Mouse (Mus musculus) left cerebral cortex, postnatal 14 days (tissue): ENCODE results near the gene Apol7e. TPM values are rescaled to one million over a fixed set of nuclear protein-coding genes. Genes with fewer than 3 reads are reported as not detected.
"Not testable (repeated sequence)": the region's sequence is repeated elsewhere in the genome, so short reads cannot be mapped to it uniquely, and the experiment has no call there.

Experiments used
- DNase-seq, 2 experiments: peaks; one replicate each; pipeline ENCODE4 v3.0.0; 2021 to 2022; ENCODE audit warnings: low spot score in 2 of 2, mixed read lengths in 1 of 2
- intact Hi-C: fragments of 180-260 bp; cut with DNase I; formaldehyde crosslinking; loops from one replicate; pipeline ENCODE4 v1.15.1; 2025
- total RNA-seq, 2 experiments: library from RNA; stranded (reverse); gene quantifications; 2 replicates each; pipeline ENCODE4 v1.2.3; 2021

The Apol7e gene
- total RNA-seq, 2 experiments from 2014 or later = 0.30 to 0.31 TPM

DNA sequence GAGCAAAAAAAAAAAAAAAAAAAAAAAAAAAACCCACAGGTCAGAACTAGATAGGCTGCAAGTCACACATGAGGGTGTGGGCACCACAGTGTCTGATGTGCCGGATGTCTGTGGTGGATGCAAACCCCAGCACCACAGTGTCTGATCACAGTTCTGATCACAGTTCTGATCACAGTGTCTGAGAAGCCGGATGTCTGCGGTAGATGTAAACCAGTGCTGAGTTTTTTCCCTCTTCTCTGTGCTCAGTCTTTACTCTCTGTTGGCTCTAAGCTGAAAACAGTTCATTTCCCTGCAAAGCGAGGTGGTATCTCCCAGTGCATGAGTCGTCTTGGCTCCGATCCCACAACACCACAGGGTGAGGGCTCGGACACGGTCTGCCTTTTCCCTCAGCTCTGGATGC is 34.7 kb downstream of the Apol7e start:
- DNase-seq, intact Hi-C loops: not testable (repeated sequence)

DNA sequence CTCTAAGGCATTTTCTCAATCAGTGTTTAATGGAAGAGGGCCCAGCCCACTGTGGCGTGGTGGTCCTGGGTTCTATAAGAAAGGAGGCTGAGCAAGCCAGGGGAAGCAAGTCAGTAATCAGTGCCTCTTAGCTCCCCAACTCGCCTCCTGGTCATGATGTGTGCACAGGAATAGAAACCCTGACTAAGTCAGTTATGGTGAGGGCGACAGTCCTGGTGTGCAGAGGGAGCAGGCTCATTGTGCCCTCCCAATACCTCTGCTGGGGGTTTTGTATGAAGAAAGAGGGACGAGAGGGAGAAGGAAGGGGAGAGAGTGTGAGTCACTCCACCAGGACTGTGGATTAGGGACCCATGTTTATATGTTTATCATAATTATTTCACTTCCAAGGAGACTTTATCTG is 35.2 kb downstream of the Apol7e start:
- DNase-seq, intact Hi-C loops: not testable (repeated sequence)

DNA sequence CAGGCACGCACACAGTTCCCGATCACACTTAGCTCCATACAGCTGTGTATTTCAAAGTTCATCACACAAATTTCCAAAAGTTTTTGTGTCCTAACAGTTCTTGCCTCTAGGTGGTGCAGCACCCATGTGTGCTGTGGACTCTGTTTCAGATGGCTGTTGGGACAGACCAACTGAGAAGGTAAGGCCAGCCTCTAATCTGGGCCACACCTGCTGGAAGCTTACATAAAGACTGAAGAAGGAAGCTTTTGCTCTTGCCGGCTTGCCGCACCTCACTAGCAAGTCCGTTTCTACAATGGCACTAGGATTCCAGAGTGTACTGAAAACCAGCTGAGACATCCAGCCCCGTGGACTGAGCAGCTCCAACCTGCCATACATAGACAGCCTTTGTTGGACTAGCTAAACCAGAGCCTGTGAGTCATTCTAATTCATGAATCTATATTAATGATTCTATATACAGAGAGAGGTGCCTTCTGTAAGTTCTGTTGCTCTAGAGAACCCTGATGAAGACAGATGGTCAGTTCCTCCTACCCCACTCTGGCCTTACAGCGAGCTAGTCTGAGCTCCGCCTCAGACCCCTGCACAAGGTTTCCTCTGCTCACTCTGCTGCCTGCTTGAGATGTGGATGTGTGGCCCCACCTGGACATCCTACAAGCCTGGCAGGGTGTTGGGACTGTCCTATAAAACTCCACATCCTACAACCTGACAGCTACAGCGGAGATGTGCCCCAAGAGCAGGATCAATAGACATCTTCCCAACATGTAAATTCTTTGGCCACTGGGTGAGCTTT is 42.0 kb downstream of the Apol7e start:
- no peak for DNase-seq
- intact Hi-C loops = no loop called here

DNA sequence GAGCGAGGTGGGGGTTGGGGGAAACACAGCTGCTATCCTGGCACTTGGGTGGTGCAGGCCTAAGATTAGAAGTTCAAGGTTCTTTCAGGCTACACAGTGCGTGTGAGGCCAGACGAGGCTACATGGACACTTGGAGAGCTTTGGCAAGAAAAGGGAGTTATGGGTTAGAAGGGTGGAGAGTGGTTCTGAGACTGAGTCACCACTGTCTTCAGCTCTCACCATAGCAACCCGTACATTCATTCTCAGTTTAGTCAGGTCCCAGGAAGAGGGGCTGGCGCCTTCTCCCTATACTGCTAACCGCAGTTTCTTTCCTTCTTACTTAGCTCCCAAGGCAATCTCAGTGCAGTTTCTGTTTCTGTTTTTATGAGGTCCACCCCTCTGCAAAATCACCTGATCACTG is 42.9 kb downstream of the Apol7e start:
- DNase-seq, intact Hi-C loops: not testable (repeated sequence)

DNA sequence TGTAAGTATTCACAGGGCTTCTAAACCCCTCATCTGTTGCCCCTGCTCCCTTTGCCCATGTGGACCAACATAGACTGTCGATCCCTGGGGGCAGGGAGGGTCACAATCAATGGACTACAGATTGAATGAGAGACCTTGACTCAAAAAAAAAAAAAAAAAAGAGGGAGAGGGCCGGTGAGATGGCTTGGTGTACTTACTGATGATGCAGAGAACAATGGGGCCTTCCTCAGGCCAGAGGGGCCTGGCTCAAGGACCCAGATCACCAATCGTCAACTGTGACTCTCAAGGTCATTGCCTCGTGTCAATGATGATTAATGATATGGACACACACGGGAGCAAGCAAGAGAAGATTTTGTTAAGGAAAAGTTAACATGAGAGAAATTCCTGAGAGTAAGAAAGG is 46.0 kb downstream of the Apol7e start:
- intact Hi-C loops = no loop called here
- DNase-seq = no peak

DNA sequence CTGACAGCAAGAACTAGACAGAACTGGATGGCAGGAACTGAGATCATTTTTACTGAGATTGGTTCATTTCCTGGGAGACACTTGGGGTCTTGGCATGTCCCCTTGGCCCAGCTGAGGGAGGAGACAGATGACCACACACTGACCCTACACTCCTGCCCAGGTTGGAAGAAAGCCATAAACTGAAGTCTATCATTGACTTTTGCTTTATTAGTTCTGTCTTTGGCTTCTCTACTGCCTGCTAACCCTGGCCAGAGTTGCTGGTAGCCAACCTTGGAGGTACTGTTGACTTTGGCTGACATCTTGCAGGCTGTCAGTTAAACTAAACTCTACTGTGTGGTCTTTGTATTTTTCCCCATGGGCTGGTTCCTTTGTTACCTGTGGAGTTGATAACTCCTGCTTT is 46.4 kb downstream of the Apol7e start:
- intact Hi-C loops = no loop called here
- no peak for DNase-seq

DNA sequence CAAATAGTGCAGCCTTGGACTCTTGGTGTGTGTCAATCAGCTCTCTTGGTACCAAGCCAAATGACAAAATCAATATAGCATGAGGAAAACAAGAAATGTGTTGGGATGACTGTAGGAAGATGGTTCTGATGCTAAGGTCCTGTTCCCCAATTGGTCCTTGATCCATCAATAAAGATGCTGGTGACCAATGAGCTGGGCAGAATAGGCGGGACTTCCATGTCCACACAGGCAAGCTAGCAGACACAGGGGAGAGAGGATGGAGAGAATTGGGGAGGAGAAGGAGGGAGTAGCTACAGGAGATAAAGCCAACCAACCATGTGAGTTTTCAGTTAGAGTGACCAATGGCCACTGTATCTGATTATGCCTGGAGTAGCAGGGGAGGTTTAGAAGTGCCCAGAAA is 47.7 kb downstream of the Apol7e start:
- intact Hi-C loops = no loop called here
- DNase-seq = no peak

DNA sequence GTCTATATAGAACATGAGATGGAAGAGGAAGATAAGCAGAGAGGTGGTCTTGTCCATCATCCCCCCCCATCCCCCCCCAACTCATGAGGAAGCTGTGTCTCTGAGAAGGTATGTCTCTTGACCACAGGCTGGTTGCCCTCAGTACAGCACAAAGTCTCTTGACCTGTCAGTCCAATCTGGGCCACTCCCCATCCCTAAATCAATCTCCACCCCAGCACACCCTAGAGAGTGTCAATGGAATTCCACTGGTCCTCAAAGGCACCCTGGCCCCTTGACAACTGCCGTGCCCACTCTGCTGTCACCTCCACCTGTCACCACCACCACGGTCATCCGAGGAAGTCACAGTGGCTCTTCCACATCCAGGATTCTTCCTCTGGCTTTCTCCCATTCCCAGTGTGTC is 49.8 kb downstream of the Apol7e start:
- intact Hi-C loops = no loop called here
- no peak for DNase-seq

DNA sequence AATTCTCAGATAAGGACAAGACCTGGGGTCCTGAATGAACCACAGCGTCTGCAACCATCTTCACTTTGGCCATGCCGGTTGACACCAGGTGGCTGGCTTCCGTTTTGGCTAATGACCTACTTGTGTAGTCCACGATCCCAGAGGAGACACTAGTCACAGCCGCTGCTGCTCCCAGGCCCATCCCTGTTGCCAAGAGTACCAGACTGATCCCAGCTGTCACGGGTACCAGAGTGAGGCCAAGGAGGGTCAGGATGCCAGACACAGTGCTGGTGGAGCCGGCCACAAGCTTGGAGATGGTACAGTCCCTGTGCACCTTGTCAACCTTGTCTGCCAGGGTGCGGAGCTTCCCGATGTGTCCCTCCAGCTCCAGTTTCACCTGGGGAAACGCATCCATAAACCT is 51.1 kb downstream of the Apol7e start:
- DNase-seq = no peak
- intact Hi-C loops = no loop called here

DNA sequence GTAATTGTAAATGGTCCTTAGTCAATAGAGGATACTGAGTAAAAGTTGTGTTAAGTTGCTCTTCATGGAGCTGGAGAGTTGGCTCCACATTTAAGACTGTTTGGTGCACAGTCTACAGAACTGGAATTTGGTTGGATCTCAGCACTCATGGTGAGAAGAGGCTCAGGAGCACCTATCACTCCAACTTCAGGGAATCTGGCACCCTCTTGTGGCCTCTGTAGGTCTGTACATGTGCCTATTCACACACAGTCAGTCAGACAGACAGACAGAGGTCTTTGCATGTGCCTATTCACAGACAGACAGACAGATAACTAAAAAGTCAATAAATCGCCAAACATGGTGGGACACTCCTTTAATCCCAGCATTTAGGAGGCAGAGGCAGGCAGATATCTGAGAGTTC is 51.8 kb downstream of the Apol7e start:
- intact Hi-C loops = no loop called here

DNA sequence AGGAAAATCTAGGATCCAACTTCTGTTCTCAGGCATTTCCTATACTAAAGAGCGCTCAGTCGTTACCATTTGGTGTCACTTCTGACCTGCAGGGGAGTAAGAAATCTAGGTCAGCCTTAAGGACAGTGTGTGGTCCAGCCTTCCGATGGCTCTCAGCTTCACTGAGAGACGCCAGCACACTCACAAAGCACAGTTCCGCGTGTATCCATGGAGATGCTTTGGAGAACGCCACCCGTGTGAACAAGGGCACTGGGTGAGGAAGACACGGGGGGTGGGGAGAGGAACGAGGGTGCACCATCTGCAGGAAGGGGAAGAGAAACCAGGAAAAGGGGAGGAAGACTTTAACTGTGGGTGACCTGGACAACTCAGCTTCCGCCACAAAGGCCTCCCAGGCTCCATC is 53.8 kb downstream of the Apol7e start:
- no peak for DNase-seq
- intact Hi-C loops = no loop called here

More for the DNA sequence above, 51.8 kb downstream of the Apol7e start:
- peak in 1 of 2 experiments; percentile 50 for DNase-seq

DNA sequence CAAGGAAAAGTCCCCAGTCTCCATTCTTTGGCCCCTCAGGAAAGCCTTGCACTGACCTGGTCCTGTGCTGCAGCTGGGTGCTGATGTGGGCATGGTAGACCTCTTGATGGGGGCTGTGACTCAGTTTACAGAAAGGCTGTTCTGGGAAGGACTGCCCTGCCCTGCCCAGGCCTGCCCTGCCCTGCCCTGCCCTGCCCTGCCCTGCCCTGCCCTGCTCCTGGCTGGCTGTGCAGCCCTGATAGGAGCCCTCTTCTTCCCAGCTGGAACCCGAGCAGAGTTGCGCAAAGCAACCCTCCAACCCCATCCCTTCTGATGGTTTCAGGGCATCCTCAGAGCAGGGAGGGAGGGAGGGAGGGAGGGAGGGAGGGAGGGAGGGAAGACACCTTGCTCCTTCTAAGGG is 56.5 kb downstream of the Apol7e start:
- DNase-seq = no peak
- intact Hi-C loops = no loop called here

DNA sequence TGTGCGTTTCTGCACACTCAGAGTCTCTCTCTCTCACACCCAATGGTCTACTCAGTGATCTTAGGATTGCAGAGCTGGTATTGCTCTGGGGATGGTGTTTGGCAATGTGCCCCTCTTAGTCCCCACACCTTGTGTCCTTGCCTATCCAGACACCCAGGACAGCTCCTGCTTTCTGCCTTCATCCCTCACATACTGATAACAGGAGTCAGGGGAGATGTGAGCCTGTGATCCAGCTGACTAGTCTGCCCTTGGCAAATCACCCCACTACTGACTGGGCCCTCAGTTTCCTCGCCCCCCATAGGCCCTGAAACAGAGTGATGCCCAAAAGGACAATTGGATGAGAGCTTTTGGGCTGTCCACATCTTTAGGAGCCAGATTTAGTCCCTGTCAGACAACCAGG is 57.4 kb downstream of the Apol7e start:
- intact Hi-C loops = no loop called here

DNA sequence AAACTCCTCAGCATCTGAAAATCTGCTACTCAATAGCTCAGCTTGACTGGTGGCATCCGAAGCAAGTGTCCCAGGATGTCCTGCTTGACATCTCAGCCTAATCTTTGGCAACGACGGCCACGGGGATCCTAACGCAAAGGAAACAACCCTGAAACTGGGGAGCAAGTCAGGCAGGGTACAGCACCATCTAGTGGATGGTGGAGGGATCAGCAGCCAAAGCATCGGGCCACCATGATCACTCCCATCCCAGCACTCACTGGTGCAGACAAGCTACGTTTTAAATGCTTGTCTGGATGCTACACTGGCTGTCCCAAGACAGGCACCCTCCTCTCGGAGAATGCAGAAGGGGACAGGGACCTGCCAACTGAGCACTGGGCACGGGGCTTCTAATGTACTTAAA is 58.2 kb downstream of the Apol7e start, which contains the start of gene Apol8:
Gene Apol8 (minus strand): TSS at position 156 of the 400 bp plus-strand sequence.
- DNase-seq = peak; percentile 73 to 74
- intact Hi-C loops = no loop called here

More for the DNA sequence above, 57.4 kb downstream of the Apol7e start:
- DNase-seq = no peak

DNA sequence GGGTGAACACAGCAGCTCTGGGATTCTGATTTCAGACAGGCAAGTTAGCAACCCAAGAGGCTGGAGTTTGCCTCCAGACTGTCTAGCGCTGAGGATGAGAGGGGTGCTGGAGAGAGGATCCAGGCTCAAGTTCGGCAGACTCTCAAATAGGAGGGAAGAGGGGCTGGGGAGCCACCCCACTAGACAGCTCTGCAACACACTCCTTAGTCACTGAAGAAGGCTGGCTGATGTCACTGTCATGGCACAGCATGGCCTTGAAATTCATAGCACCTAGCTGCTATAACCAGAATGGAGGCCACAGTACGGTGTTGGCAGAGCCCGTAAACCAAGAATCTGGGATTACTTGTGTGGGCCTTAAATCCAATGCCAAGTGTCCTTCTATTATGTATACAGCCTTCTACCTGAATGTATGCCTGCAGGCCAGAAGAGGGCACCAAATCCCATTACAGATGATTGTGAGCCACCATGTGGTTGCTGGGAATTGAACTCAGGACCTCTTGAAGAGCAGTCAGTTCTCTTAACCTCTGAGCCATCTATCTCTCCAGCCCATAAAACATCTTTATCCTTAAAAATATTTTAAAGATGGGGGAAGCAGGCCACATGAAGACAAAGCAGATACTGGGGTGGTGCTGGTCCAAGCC is 59.0 kb downstream of the Apol7e start:
- no peak for DNase-seq
- intact Hi-C loops = no loop called here

DNA sequence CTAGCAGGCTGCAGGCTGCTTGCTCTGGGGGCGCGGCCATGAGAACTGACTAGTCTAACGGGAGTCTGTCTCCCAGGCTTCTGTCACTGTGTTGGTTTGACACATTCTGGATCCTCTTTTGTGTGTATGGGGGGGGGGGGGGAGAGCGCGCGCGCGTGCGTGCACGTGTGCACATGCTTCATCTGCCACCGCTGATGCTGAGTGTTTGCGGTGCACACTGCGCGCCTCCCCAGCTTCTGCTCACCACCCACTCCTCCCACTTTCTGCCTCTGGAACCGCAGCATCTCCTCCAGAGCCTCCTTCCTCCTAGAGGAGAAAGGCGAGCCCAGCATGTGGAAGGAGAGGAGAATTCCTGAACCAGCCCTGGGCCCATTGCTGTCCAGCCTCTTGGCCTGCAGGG is 61.4 kb downstream of the Apol7e start:
- peak in 1 of 2 experiments; percentile 39 for DNase-seq
- intact Hi-C loops = no loop called here

DNA sequence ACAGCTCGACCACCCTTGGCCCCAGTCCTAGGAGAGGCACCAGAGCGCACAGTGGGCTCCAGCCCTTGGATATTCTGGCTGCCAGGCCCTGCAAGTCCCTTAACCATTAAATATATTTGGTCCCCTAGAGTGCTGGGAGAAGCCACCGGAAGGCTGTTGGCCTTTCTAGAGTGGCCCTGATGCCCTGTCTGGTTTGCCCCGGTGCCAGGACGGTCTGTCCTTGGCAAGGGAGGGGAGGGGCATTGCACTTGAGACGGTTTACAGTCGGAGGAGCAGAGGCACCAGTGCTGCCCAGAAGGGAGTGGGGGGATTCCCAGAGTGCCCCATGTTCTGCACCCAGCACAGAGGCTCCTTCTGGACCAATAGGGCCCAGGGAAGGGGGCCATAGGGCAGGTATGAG is 62.4 kb downstream of the Apol7e start:
- DNase-seq = no peak
- intact Hi-C loops = no loop called here

DNA sequence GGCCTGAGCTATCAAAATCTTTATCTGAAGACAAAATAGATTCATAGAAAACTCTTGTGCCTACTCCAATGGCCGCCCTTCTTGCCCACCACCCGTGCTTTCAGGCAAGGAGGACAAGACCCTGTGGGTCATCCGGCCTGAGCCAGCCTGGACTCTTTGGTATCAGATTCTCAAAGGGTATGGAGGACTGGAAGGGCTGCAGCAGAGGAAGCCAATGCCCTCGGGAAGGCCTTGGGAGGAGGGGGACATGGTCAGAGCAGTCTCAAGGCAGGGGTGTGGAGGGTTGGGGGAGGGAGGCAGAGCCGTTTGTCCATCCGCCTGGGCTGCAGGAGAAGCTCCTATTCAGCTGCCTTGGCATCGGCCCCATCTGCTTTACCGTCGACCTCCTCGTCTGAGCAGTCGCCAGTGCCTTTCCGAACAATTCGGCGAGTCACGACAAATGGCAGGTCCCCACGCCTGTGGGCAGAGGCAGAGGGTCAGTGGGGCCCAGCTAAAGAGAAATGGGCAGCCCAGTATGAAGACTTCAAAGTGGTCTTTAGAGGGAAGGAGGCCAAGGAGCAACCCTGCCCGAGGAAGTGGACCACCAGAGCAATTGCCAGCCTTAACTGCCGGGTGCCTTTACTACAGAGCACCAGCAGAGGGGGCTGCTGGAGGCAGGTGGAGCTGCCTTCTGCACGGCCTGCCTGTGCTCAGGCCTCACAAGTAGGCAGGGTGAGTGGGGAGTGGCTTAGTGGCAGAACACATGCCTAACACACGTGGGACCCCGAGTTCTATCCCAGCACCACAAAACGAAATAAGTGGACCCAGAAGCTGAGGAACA is 63.1 kb downstream of the Apol7e start:
- DNase-seq = peak; percentile 37 to 65
- intact Hi-C loops = no loop called here

DNA sequence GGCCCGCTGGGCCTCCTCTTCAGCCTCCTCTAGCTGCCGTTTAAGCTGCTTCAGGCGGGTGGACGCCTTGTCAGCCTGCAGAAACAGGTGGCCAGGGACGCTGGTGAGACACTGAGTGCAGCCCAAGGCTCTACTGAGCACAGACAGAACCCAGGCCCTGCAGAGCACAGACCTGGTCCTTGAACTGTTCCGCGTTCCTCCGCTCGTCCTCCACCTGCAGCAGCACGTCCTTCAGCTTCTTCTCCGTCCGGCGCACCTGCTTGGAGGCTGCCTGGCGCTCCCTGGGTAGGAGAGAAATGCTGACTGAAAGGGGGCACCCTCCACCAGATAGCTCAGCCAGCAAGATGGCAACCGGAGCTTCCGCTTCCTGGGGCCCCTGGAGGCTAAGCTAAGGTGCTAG is 64.4 kb downstream of the Apol7e start:
- DNase-seq = no peak
- intact Hi-C loops = no loop called here

DNA sequence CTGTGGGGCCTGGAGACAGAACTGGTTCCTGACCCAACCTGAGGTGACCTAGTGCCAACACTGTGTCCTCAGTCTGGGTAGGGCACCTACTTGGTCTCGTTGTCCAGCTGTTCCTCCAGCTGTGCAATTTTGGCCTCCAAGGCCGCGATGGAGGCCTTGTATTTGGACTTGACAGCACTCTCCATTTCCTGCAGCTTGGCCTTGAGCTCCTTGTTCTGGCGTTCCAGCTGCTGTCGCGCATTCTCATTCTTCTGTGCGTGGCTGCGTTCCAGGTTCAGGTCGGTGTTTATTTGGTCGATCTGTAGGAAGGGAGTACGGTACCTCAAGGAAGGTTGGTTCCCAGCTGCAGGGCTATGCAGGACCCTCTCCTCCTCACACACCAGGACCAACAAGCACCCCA is 65.0 kb downstream of the Apol7e start:
- intact Hi-C loops = no loop called here
- no peak for DNase-seq
